Mouse (Mus musculus) lung, embryonic 16.5 days (tissue): ENCODE data around the gene Pax6. TPM values are rescaled to one million over a fixed set of nuclear protein-coding genes. Genes with fewer than 3 reads are reported as not detected.

Source experiments
- ATAC-seq: fragments of 200-750 bp; cut with Nextera tagmentation; 2 replicates; pipeline ENCODE4 v1.8.0; 2017; ENCODE audit warnings: low read depth, mild to moderate bottlenecking, moderate library complexity
- H3K27ac ChIP-seq: fragments of 300-500 bp; sonication (generic); 2 replicates; pipeline ENCODE4 v1.5.1; 2014; ENCODE audit warnings: mild to moderate bottlenecking, control low read depth, low read length
- H3K27me3 ChIP-seq: fragments of 300-500 bp; sonication (generic); 2 replicates; pipeline ENCODE4 v1.6.1; 2014; ENCODE audit warnings: low read depth, low read length, mixed read lengths; ENCODE audit not compliant: control insufficient read depth, insufficient read depth
- H3K36me3 ChIP-seq: fragments of 300-500 bp; sonication (generic); 2 replicates; pipeline ENCODE4 v1.6.1; 2014; ENCODE audit warnings: low read length; ENCODE audit not compliant: control insufficient read depth, insufficient read depth
- H3K4me1 ChIP-seq: fragments of 300-500 bp; sonication (generic); replicated peaks from 2 replicates; pipeline ENCODE4 v1.6.1; 2014; ENCODE audit warnings: low read length, mixed read lengths; ENCODE audit not compliant: control insufficient read depth, insufficient read depth
- H3K4me2 ChIP-seq: fragments of 300-500 bp; sonication (generic); 2 replicates; pipeline ENCODE4 v1.6.1; 2014; ENCODE audit warnings: low read depth, low read length, control low read depth
- H3K4me3 ChIP-seq: fragments of 300-500 bp; sonication (generic); 2 replicates; pipeline ENCODE4 v1.5.1; 2014; ENCODE audit warnings: mild to moderate bottlenecking, low read length, control low read depth
- H3K9ac ChIP-seq: fragments of 300-500 bp; sonication (generic); 2 replicates; pipeline ENCODE4 v1.6.1; 2014; ENCODE audit warnings: low read length, control low read depth
- H3K9me3 ChIP-seq: fragments of 300-500 bp; sonication (generic); 2 replicates; pipeline ENCODE4 v1.6.1; 2016; ENCODE audit warnings: low read length; ENCODE audit not compliant: control insufficient read depth
- WGBS: fragments of 180-500 bp; shearing (Covaris S2); extraction: QIAGEN DNeasy Blood & Tissue Kit; methylation state at CpG from one replicate; pipeline ENCODE4 v1.1.7; 2014; 5-methylcytosine and 5-hydroxymethylcytosine counted together
- polyA plus RNA-seq: library from polyadenylated mRNA; unstranded; fragments of >200 nt; fragmentation: Nextera tagmentation; extraction: Ambion mirVana; gene quantifications from 2 replicates; pipeline ENCODE4 v1.2.1, GENCODE M21; 2015

Gene Pax6
- polyA plus RNA-seq, 1 experiment from 2014 or later: not detected

GRCm38 (mm10) chr2:105686363-105687316, 17.9 kb downstream of the Pax6 start:
- H3K27me3 ChIP-seq: peaks cover 91% of the 10 kb centered on the region
- no peak overlapping the region for H3K27ac ChIP-seq
- H3K9me3 ChIP-seq: no peaks in the 10 kb centered on the region
- 4% methylated on average over 34 of the region's 36 CpGs for WGBS
- no peak overlapping the region for H3K4me2 ChIP-seq
- no peak overlapping the region for H3K4me3 ChIP-seq
- ATAC-seq: no peak
- no peaks in the 10 kb centered on the region; the same call in none of the 2 replicates for H3K4me1 ChIP-seq
- H3K9ac ChIP-seq: no peak overlapping the region
- no peaks in the 10 kb centered on the region for H3K36me3 ChIP-seq

- no peak overlapping the region for H3K27ac ChIP-seq
- H3K9ac ChIP-seq: no peak overlapping the region
- no peaks in the 10 kb centered on the region; the same call in none of the 2 replicates for H3K4me1 ChIP-seq
- H3K36me3 ChIP-seq: no peaks in the 10 kb centered on the region
- peaks cover 91% of the 10 kb centered on the region for H3K27me3 ChIP-seq
- no peaks in the 10 kb centered on the region for H3K9me3 ChIP-seq
- peak overlapping the region; percentile 20 for H3K4me2 ChIP-seq
- H3K4me3 ChIP-seq: peak overlapping the region; percentile 3; the same call in 1 of the 2 replicates
- ATAC-seq: peak; percentile 39; the same call in 1 of the 2 replicates
- WGBS: 3% methylated on average over 13 of the region's 13 CpGs
These were observed 18.8 kb downstream of the Pax6 start for GRCm38 (mm10) chr2:105687317-105687991.

- ATAC-seq: no peak
- 1% methylated on average over 17 of the region's 17 CpGs for WGBS
- Histone ChIP-seq H3K4me3 (peak overlapping the region; percentile 3; the same call in 1 of the 2 replicates), H3K27ac (no peak overlapping the region), H3K4me1 (no peaks in the 10 kb centered on the region; the same call in none of the 2 replicates), H3K9ac (no peak overlapping the region), H3K4me2 (peak overlapping the region; percentile 20), H3K27me3 (peaks cover 91% of the 10 kb centered on the region), H3K36me3 (no peaks in the 10 kb centered on the region), H3K9me3 (no peaks in the 10 kb centered on the region)
These were observed 19.3 kb downstream of the Pax6 start for GRCm38 (mm10) chr2:105688011-105688410.

GRCm38 (mm10) chr2:105688436-105689303, 20.0 kb downstream of the Pax6 start:
- Histone ChIP-seq H3K4me3 (0 out of 2 replicates have a peak overlapping the region, but pooled peaks have one; percentile 2), H3K4me1 (no peaks in the 10 kb centered on the region; the same call in none of the 2 replicates), H3K4me2 (0 out of 2 replicates have a peak overlapping the region, but pooled peaks have one; percentile 14), H3K27ac (no peak overlapping the region), H3K9ac (no peak overlapping the region), H3K36me3 (no peaks in the 10 kb centered on the region), H3K27me3 (peaks cover 92% of the 10 kb centered on the region), H3K9me3 (no peaks in the 10 kb centered on the region)
- WGBS: 2% methylated on average over 25 of the region's 25 CpGs
- ATAC-seq: no peak

- peaks cover 90% of the 10 kb centered on the region for H3K27me3 ChIP-seq
- no peaks in the 10 kb centered on the region; the same call in none of the 2 replicates for H3K4me1 ChIP-seq
- no peak overlapping the region for H3K9ac ChIP-seq
- no peak overlapping the region for H3K4me2 ChIP-seq
- no peak overlapping the region for H3K4me3 ChIP-seq
- under 1% methylated on average over 15 of the region's 15 CpGs for WGBS
- H3K36me3 ChIP-seq: no peaks in the 10 kb centered on the region
- H3K27ac ChIP-seq: no peak overlapping the region
- H3K9me3 ChIP-seq: no peaks in the 10 kb centered on the region
- ATAC-seq: no peak
These were observed 20.6 kb downstream of the Pax6 start for GRCm38 (mm10) chr2:105689304-105689770.

- no peak for ATAC-seq
- Histone ChIP-seq H3K27ac (no peak overlapping the region), H3K4me1 (no peaks in the 10 kb centered on the region; the same call in none of the 2 replicates), H3K9ac (no peak overlapping the region), H3K36me3 (no peaks in the 10 kb centered on the region), H3K4me2 (no peak overlapping the region), H3K27me3 (peaks cover 87% of the 10 kb centered on the region), H3K9me3 (no peaks in the 10 kb centered on the region), H3K4me3 (no peak overlapping the region)
- 5% methylated on average over 28 of the region's 28 CpGs for WGBS
These were observed 21.3 kb downstream of the Pax6 start for GRCm38 (mm10) chr2:105689771-105690639.

GRCm38 (mm10) chr2:105691296-105691695, 22.6 kb downstream of the Pax6 start:
- peaks cover 74% of the 10 kb centered on the region for H3K27me3 ChIP-seq

GRCm38 (mm10) chr2:105697741-105698140, 29.0 kb downstream of the Pax6 start:
- Histone ChIP-seq H3K9ac (no peak overlapping the region), H3K27ac (no peak overlapping the region), H3K27me3 (peaks cover 13% of the 10 kb centered on the region), H3K36me3 (no peaks in the 10 kb centered on the region), H3K4me3 (no peak overlapping the region), H3K4me2 (no peak overlapping the region), H3K4me1 (no peaks in the 10 kb centered on the region), H3K9me3 (no peaks in the 10 kb centered on the region)
- 70% methylated on average over 5 of the region's 5 CpGs for WGBS
- no peak for ATAC-seq

More at GRCm38 (mm10) chr2:105691296-105691695, 22.6 kb downstream of the Pax6 start:
- Histone ChIP-seq H3K4me1 (no peaks in the 10 kb centered on the region; the same call in none of the 2 replicates), H3K9ac (no peak overlapping the region), H3K36me3 (no peaks in the 10 kb centered on the region), H3K27ac (no peak overlapping the region), H3K9me3 (no peaks in the 10 kb centered on the region), H3K4me2 (no peak overlapping the region), H3K4me3 (no peak overlapping the region)
- WGBS: 17% methylated on average over 10 of the region's 10 CpGs
- no peak for ATAC-seq
